Mouse (Mus musculus) heart, postnatal 25 days (tissue): Measurements from ENCODE around the gene Lifr. TPM values are rescaled to one million over a fixed set of nuclear protein-coding genes. Genes with fewer than 3 reads are reported as not detected.

Experiments used
- DNase-seq: peaks from one replicate; pipeline ENCODE4 v3.0.0; 2022; ENCODE audit warnings: low spot score
- intact Hi-C: fragments of 180-260 bp; cut with DNase I; formaldehyde crosslinking; loops from one replicate; pipeline ENCODE4 v1.15.1; 2025
- total RNA-seq, 2 experiments: library from RNA; stranded (reverse); gene quantifications; 2 replicates each; pipeline ENCODE4 v1.2.3; 2021

Gene Lifr
- total RNA-seq, 2 experiments from 2014 or later, result 53.8 to 63.4 TPM

GRCm38 (mm10) chr15:7194748-7195221 lies 104.4 kb downstream of the Lifr start:
- no peak for DNase-seq
- intact Hi-C loops, result no loop called here

- no peak for DNase-seq
- intact Hi-C loops, result no loop called here
These were observed 107.4 kb downstream of the Lifr start for GRCm38 (mm10) chr15:7197652-7198445.

GRCm38 (mm10) chr15:7198816-7199215 lies 108.4 kb downstream of the Lifr start:
- intact Hi-C loops, result no loop called here
- no peak for DNase-seq

- DNase-seq, result no peak
- intact Hi-C loops, result no loop called here
These were observed 109.9 kb downstream of the Lifr start for GRCm38 (mm10) chr15:7200286-7200685.

- intact Hi-C loops, result no loop called here
- DNase-seq, result no peak
These were observed 111.3 kb downstream of the Lifr start for GRCm38 (mm10) chr15:7201421-7202380.

- DNase-seq, result no peak
- intact Hi-C loops, result no loop called here
These were observed 112.6 kb downstream of the Lifr start for GRCm38 (mm10) chr15:7202981-7203380.

GRCm38 (mm10) chr15:7203606-7204330 lies 113.4 kb downstream of the Lifr start:
- intact Hi-C loops, result no loop called here
- DNase-seq, result peak; percentile 58

GRCm38 (mm10) chr15:7204917-7205316 lies 114.5 kb downstream of the Lifr start:
- DNase-seq, result no peak
- intact Hi-C loops, result no loop called here

- intact Hi-C loops, result no loop called here
- DNase-seq, result no peak
These were observed 115.7 kb downstream of the Lifr start for GRCm38 (mm10) chr15:7206110-7206509.

- DNase-seq, result no peak
- intact Hi-C loops, result no loop called here
These were observed 116.9 kb downstream of the Lifr start for GRCm38 (mm10) chr15:7207292-7207691.

GRCm38 (mm10) chr15:7208180-7208579 lies 117.8 kb downstream of the Lifr start:
- intact Hi-C loops, result no loop called here

GRCm38 (mm10) chr15:7213683-7214082 lies 123.3 kb downstream of the Lifr start:
- intact Hi-C loops, result no loop called here

More at GRCm38 (mm10) chr15:7208180-7208579, 117.8 kb downstream of the Lifr start:
- no peak for DNase-seq

GRCm38 (mm10) chr15:7215845-7216244 lies 125.4 kb downstream of the Lifr start:
- intact Hi-C loops, result no loop called here
- no peak for DNase-seq

More at GRCm38 (mm10) chr15:7213683-7214082, 123.3 kb downstream of the Lifr start:
- no peak for DNase-seq

- no peak for DNase-seq
- intact Hi-C loops, result no loop called here
These were observed 126.3 kb downstream of the Lifr start for GRCm38 (mm10) chr15:7216581-7217272.

- no peak for DNase-seq
- intact Hi-C loops, result no loop called here
These were observed 126.8 kb downstream of the Lifr start for GRCm38 (mm10) chr15:7217273-7217598.

GRCm38 (mm10) chr15:7222809-7223208 lies 132.4 kb downstream of the Lifr start:
- peak; percentile 47 for DNase-seq
- intact Hi-C loops, result no loop called here

GRCm38 (mm10) chr15:7224151-7224775 lies 133.8 kb downstream of the Lifr start:
- DNase-seq, result no peak
- intact Hi-C loops, result loop anchor here (1.0 to 2.0 kb wide), 2 partner anchors 89 to 387 kb away; no protein-coding TSS in a partner anchor

- intact Hi-C loops, result loop anchor here (1.0 kb wide), 2 partner anchors 317 to 342 kb away; no protein-coding TSS in a partner anchor
- DNase-seq, result peak; percentile 44
These were observed 135.8 kb downstream of the Lifr start for GRCm38 (mm10) chr15:7226225-7226624.
